Mouse (Mus musculus): ENCODE measurements around the gene 4930516K23Rik. TPM values are rescaled to one million over a fixed set of nuclear protein-coding genes. Genes with fewer than 3 reads are reported as not detected.

4930516K23Rik gene
- polyA plus RNA-seq, 1 experiment from 2014 or later, result 0.12 TPM

GRCm38 (mm10) chr7:104018953-104019352 is 42.3 kb downstream of the 4930516K23Rik start:
- Histone ChIP-seq H3K4me1 (no peaks in the 10 kb centered on the region), H3K36me3 (no peaks in the 10 kb centered on the region), H3K9me3 (replicated peaks) (no peaks in the 10 kb centered on the region), H3K27ac (replicated peaks) (no peak overlapping the region), H3K4me2 (replicated peaks) (no peak overlapping the region), H3K27me3 (no peaks in the 10 kb centered on the region), H3K4me3 (replicated peaks) (no peak overlapping the region), H3K9ac (no peak overlapping the region)
- ATAC-seq (ENCODE audit: insufficient number of reproducible peaks, low FRiP score, low TSS enrichment, low read depth), result no peak
- WGBS, result 86% methylated on average over 1 of the region's 1 CpGs

- no peak within 1 kb of the TSS for H3K4me2 ChIP-seq (replicated peaks)
- no peak within 1 kb of the TSS for H3K9ac ChIP-seq
- no peaks in the 10 kb centered on the region for H3K4me1 ChIP-seq
- ATAC-seq (ENCODE audit: insufficient number of reproducible peaks, low FRiP score, low TSS enrichment, low read depth), result no peak
- H3K36me3 ChIP-seq, result no peaks in the 10 kb centered on the region
- no peaks in the 10 kb centered on the region for H3K27me3 ChIP-seq
- no peak within 1 kb of the TSS for H3K27ac ChIP-seq (replicated peaks)
- H3K4me3 ChIP-seq (replicated peaks), result no peak within 1 kb of the TSS
- no peaks in the 10 kb centered on the region for H3K9me3 ChIP-seq (replicated peaks)
Observed at GRCm38 (mm10) chr7:104017203-104017602, 44.0 kb downstream of the 4930516K23Rik start, which contains the start of gene Olfr639. Gene Olfr639, minus strand, starts transcription at chr7:104017303.

Other genes with a start within 250 kb of the 4930516K23Rik start
- 2,578 and 3,288 TPM in 2 replicates for gene Hbb-bt, start 247.4 kb downstream of the 4930516K23Rik start, polyA plus RNA-seq (2015; fragmentation: Nextera tagmentation; extraction: Ambion mirVana)
- 7,493 and 10,028 TPM in 2 replicates for gene Hbb-bs, start 233.3 kb downstream of the 4930516K23Rik start, polyA plus RNA-seq (2015; fragmentation: Nextera tagmentation; extraction: Ambion mirVana)
- not detected in 2 replicates for gene Hbb-bh2, start 220.9 kb downstream of the 4930516K23Rik start, polyA plus RNA-seq (2015; fragmentation: Nextera tagmentation; extraction: Ambion mirVana)
- 3.0 and 4.7 TPM in 2 replicates for gene Hbb-bh1, start 218.3 kb downstream of the 4930516K23Rik start, polyA plus RNA-seq (2015; fragmentation: Nextera tagmentation; extraction: Ambion mirVana)
- 296 and 441 TPM in 2 replicates for gene Hbb-y, start 208.2 kb downstream of the 4930516K23Rik start, polyA plus RNA-seq (2015; fragmentation: Nextera tagmentation; extraction: Ambion mirVana)
- gene Olfr66, start 175.2 kb downstream of the 4930516K23Rik start, polyA plus RNA-seq (2015; fragmentation: Nextera tagmentation; extraction: Ambion mirVana), result not detected in 2 replicates
- 0.04 and 0.11 TPM in 2 replicates for gene Olfr64, start 167.0 kb downstream of the 4930516K23Rik start, polyA plus RNA-seq (2015; fragmentation: Nextera tagmentation; extraction: Ambion mirVana)
- gene Olfr65, start 158.0 kb downstream of the 4930516K23Rik start, polyA plus RNA-seq (2015; fragmentation: Nextera tagmentation; extraction: Ambion mirVana), result 0.34 and 0.51 TPM in 2 replicates
- gene Olfr631, start 132.6 kb downstream of the 4930516K23Rik start, polyA plus RNA-seq (2015; fragmentation: Nextera tagmentation; extraction: Ambion mirVana), result not detected in 2 replicates
- gene Olfr632, start 127.1 kb downstream of the 4930516K23Rik start, polyA plus RNA-seq (2015; fragmentation: Nextera tagmentation; extraction: Ambion mirVana), result not detected in 2 replicates
- not detected in 2 replicates for gene Olfr633, start 117.0 kb downstream of the 4930516K23Rik start, polyA plus RNA-seq (2015; fragmentation: Nextera tagmentation; extraction: Ambion mirVana)
- gene Olfr635, start 90.3 kb downstream of the 4930516K23Rik start, polyA plus RNA-seq (2015; fragmentation: Nextera tagmentation; extraction: Ambion mirVana), result 0.07 TPM in 2 replicates
- not detected in 2 replicates for gene Olfr638, start 62.7 kb downstream of the 4930516K23Rik start, polyA plus RNA-seq (2015; fragmentation: Nextera tagmentation; extraction: Ambion mirVana)
- gene Olfr639, start 44.1 kb downstream of the 4930516K23Rik start, polyA plus RNA-seq (2015; fragmentation: Nextera tagmentation; extraction: Ambion mirVana), result 0.05 TPM in 2 replicates
- gene Olfr640, start 35.9 kb downstream of the 4930516K23Rik start, polyA plus RNA-seq (2015; fragmentation: Nextera tagmentation; extraction: Ambion mirVana), result 0.45 and 0.84 TPM in 2 replicates
- gene Olfr641, start 26.0 kb downstream of the 4930516K23Rik start, polyA plus RNA-seq (2015; fragmentation: Nextera tagmentation; extraction: Ambion mirVana), result 0.12 and 0.23 TPM in 2 replicates
- gene Olfr642, start 8.8 kb downstream of the 4930516K23Rik start, polyA plus RNA-seq (2015; fragmentation: Nextera tagmentation; extraction: Ambion mirVana), result 0.08 TPM in 1 of 2 replicates, not detected in the other
- 0.13 and 0.32 TPM in 2 replicates for gene Olfr644, start 10.4 kb upstream of the 4930516K23Rik start, polyA plus RNA-seq (2015; fragmentation: Nextera tagmentation; extraction: Ambion mirVana)
- 0.04 and 0.24 TPM in 2 replicates for gene Olfr645, start 24.0 kb upstream of the 4930516K23Rik start, polyA plus RNA-seq (2015; fragmentation: Nextera tagmentation; extraction: Ambion mirVana)
- 0.22 TPM in 1 of 2 replicates, not detected in the other for gene Olfr646, start 43.4 kb upstream of the 4930516K23Rik start, polyA plus RNA-seq (2015; fragmentation: Nextera tagmentation; extraction: Ambion mirVana)
- gene Ubqln5, start 68.4 kb upstream of the 4930516K23Rik start, polyA plus RNA-seq (2015; fragmentation: Nextera tagmentation; extraction: Ambion mirVana), result not detected in 2 replicates
- gene Olfr643, start 76.0 kb upstream of the 4930516K23Rik start, polyA plus RNA-seq (2015; fragmentation: Nextera tagmentation; extraction: Ambion mirVana), result not detected in 2 replicates
- gene Ubqln3, start 81.8 kb upstream of the 4930516K23Rik start, polyA plus RNA-seq (2015; fragmentation: Nextera tagmentation; extraction: Ambion mirVana), result 0.22 and 0.37 TPM in 2 replicates
- gene Ubqlnl, start 89.1 kb upstream of the 4930516K23Rik start, polyA plus RNA-seq (2015; fragmentation: Nextera tagmentation; extraction: Ambion mirVana), result 0.12 and 0.49 TPM in 2 replicates
- gene Olfm5, start 103.4 kb upstream of the 4930516K23Rik start, polyA plus RNA-seq (2015; fragmentation: Nextera tagmentation; extraction: Ambion mirVana), result 20.1 and 24.2 TPM in 2 replicates
- gene Olfr648, start 121.9 kb upstream of the 4930516K23Rik start, polyA plus RNA-seq (2015; fragmentation: Nextera tagmentation; extraction: Ambion mirVana), result 0.25 and 0.27 TPM in 2 replicates
- not detected in 2 replicates for gene Olfr649, start 134.5 kb upstream of the 4930516K23Rik start, polyA plus RNA-seq (2015; fragmentation: Nextera tagmentation; extraction: Ambion mirVana)
- gene Trim6, start 157.3 kb upstream of the 4930516K23Rik start, polyA plus RNA-seq (2015; fragmentation: Nextera tagmentation; extraction: Ambion mirVana), result 0.54 and 0.59 TPM in 2 replicates
- gene Trim34a, start 183.0 kb upstream of the 4930516K23Rik start, polyA plus RNA-seq (2015; fragmentation: Nextera tagmentation; extraction: Ambion mirVana), result 1.8 and 2.0 TPM in 2 replicates
- gene Trim5, start 226.6 kb upstream of the 4930516K23Rik start, polyA plus RNA-seq (2015; fragmentation: Nextera tagmentation; extraction: Ambion mirVana), result 0.40 and 0.41 TPM in 2 replicates

Measured in embryonic facial prominence, embryonic 15.5 days (tissue).